Mouse (Mus musculus) lung, postnatal 10 days (tissue): ENCODE results near the gene Pias3.
"Not testable (repeated sequence)": the region's sequence is repeated elsewhere in the genome, so short reads cannot be mapped to it uniquely, and the experiment has no call there.

Source experiments
- DNase-seq: peaks from one replicate; pipeline ENCODE4 v3.0.0; 2021

Pias3 gene

DNA sequence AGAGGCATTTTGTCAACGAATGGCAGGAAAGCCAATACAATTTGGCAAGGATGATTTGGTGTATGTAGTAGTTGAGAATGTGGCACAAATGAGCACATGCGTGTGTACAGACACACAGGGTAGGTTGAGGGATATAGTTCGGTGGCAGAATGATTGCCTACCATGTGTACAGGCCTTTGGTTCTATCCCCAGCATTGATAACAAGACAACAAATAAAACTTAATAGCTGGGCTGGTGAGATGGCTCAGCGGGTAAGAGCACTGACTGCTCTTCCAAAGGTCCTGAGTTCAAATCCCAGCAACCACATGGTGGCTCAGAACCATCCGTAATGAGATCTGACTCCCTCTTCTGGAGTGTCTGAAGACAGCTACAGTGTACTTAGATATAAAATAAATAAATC is 10.1 kb upstream of the Pias3 start:
- DNase-seq = not testable (repeated sequence)

- DNase-seq = no peak
Observed at GRCm38 (mm10) chr3:96688854-96689253, 7.3 kb upstream of the Pias3 start.

GRCm38 (mm10) chr3:96690298-96690697 is 5.9 kb upstream of the Pias3 start:
- DNase-seq = no peak

DNA sequence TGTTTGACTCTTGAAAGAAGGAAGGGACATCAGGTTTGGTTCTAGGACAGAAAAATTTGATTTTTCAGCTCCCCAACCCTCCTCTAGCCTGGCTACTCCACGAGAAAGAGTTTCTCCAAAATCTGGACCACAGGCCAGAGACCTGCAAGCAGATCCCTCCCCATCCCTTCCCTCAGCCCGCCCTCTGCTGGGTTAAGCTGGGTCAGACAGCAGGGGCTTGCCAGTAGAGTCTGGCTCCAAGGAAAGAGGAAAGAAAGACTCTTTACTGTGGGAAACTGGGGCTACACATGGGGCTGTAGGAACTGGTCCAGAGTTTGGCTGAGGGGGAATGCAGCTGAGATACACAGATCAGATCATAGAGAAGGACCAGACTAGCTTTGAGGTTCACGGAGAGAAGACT is 3.7 kb upstream of the Pias3 start:
- DNase-seq = peak; percentile 81

DNA sequence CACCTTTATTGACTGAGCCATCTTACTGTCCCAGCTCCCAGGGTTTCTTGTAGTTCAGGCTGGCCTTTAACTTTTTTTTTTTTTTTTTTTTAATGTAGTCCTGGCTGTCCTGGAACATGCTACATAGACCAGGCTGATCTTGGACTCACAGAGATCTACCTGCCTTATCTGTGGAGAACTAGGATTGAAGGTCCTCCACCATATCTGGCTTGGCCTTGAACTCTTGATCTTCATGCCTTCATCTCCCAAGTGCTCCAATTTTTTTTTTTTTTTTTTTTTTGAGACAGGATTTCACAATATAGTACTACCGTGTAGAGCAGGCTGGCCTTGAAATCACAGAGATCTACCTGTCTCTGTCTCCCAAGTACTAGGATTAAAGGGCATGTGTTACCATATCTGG is 2.6 kb upstream of the Pias3 start:
- no peak for DNase-seq

- peak; percentile 95 for DNase-seq
Observed at GRCm38 (mm10) chr3:96696766-96697732, 865 bp downstream of the Pias3 start.

GRCm38 (mm10) chr3:96698993-96699690 is 3.0 kb downstream of the Pias3 start:
- no peak for DNase-seq

DNA sequence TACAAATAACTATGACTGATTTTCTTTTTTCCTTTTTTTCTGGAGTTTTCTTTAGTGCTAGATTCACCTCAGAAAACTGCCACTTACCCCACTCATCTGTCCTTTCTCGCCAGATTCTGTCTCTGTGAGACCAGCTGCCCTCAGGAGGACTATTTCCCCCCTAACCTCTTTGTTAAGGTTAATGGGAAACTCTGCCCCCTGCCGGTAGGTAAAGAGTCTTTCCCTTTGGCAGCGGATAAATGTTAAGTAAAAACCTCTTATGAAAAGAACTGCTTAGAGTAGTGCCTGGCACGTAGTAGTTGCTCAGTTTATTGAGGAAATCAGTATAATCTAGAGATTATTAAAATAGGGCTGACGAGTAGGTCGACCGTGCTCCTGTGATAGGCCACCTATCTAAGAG is 4.2 kb downstream of the Pias3 start:
- peak; percentile 46 for DNase-seq

GRCm38 (mm10) chr3:96701003-96701402 is 4.8 kb downstream of the Pias3 start:
- DNase-seq = no peak

DNA sequence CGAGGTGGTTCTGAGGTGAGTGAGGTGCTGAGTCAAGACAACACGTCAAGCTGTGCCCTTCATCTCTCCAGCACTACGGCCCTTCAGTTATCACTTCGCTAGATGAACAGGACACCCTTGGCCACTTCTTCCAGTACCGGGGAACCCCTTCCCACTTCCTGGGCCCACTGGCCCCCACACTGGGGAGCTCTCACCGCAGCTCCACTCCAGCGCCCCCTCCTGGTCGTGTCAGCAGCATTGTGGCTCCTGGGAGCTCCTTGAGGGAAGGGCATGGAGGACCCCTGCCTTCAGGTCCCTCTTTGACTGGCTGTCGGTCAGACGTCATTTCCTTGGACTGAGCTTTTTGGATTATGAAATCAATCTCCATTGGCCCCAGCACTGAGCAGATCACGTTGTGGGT is 8.6 kb downstream of the Pias3 start:
- DNase-seq = peak; percentile 41

DNA sequence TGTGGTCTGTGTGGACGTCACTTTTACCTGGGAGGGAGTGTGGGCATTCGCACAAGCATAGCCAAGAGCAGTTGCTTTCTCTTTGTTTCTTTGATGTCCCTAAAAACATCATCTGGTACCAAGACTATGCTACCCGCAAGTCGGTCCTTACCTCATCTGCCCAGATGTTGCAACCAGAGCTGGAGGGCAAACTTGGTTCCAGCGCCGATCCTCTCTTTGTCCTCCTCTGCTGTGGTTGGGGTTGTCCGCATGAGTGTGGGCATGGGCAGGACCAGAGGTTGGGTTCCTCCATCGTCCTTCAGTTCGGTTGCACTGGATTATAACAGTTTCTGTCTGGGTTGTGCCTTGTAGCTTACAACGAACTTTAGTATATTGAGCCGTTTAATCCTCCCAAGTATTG is 10.0 kb downstream of the Pias3 start:
- no peak for DNase-seq

DNA sequence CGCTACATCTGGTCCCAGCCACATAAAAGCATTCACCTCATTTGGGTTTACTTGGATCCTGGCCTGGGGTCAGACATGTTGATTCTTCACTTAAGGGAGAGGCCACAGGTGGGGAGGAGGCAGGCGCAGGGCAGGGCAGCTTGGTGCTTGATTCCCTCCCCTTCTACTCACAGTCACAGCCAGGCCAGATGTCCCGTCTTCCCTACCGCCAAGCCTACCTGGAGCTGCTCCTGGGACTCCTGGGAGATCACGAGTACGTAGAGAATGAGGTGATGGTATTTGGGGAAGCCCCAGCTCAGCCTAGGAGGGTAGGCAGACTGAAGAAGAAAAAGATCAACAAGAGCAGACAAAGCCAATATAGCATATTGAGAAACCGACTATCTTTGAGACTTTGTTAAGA is 10.8 kb downstream of the Pias3 start:
- no peak for DNase-seq

DNA sequence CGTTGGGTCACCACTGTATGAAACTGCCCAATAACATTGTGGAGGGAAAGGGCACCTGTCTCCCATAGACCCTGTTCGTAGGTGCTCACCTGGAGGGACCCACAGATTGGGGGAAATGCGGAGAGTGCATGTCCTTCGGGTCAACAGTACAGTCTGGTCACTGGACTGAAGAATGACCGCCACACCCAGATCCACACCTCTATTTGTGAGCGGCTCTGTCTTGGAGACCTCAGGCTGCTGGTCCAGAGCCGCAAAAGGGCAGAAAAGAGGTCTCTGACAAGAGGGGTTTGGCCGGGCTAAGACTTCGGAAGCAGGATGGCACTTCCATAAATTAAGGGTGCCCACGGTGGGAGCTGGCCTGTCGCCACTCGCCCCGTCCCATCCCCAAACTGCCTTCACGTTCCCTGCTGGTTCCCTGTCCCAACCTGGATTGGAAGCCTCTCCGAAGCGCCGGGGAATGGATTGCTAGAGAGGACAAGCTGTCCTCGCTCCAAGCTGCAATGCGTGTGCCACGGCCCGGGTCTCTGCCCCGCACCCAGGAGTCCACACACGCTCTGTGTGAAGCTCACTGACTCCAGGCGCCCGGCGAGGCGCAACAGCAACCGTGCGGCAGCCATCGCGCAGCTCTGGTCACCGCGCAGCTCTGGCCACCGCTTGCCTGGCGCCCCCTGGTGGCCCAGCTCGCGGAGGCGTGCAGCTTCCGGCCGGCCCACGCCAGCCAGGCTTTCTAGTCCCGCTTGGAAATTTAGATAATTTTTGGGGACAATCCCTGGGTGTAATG is 11.9 kb downstream of the Pias3 start, which contains the start of gene Nudt17:
Gene Nudt17 (minus strand): TSS at position 660 of the 781 bp plus-strand sequence.
- peak; percentile 86 for DNase-seq

DNA sequence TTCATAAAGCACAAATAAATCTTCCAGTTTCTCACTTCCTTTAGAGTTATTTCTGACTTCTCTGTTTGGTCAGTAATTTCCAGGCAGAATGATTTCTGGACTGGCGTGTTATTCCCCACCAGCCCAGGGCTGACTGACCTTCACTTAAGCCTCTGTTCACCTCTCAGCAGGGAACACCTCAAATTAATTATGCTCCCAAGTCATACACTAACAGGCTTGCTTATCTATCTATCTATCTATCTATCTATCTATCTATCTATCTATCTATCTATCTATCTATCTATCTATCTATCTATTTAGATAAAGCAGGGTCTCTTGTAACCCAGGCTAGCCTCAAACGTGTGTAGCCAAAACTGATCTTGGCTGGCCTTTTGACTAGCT is 12.5 kb downstream of the Pias3 start:
- DNase-seq = no peak

- no peak for DNase-seq
Observed at GRCm38 (mm10) chr3:96714286-96714685, 18.1 kb downstream of the Pias3 start.

DNA sequence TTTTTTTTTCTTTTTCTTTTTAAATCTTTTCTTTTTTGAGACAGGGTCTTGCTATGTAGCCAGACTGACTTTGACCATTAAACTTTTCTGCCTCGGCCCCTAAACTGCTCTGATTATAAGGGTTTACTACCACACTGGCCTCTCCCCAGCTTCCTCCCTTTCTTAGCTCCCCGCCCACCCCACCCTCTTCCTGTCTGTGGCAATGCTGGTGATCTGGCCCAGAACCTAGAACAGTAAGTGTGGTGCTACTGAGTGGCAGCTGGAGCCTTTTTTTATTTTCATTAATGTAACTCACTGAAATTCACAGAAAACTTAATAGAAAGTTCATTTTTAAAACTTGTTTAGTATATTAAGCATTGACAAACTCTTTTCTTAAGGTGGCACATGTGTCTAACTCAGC is 19.7 kb downstream of the Pias3 start:
- DNase-seq = no peak

- DNase-seq = peak; percentile 66
Observed at GRCm38 (mm10) chr3:96719173-96719572, 23.0 kb downstream of the Pias3 start.

DNA sequence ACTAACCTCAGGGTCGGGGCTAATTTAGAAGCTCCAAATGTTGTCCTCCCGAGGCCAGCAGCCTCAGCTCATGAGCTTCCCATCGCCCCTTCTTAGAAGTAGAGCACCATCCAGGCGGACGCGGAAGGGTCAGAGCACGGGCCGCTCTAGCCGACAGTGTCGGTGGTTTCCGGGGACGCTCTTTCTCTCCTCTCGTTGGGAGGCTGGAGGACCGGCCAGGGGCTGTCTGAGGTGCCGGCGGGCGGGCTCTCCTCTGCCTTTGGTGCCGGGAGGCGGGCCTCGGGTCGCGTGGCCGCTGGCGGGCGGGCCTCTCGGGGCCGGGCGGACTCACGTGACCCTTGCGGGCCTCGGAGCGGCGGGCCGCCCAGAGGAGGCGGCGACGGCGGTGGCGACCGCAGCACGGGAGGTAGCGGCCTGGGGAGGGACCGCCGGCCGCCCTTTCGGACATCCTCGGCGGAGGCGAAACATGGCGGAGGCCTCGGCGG is 31.2 kb downstream of the Pias3 start, which contains the start of the genes Polr3c and Rnf115:
Gene Polr3c (minus strand): TSS at position 286 of the 485 bp plus-strand sequence.
Gene Rnf115 (plus strand): TSS at position 322 of the 485 bp plus-strand sequence.
- DNase-seq = peak; percentile 98

- no peak for DNase-seq
Observed at GRCm38 (mm10) chr3:96727828-96728633, 31.8 kb downstream of the Pias3 start.

- no peak for DNase-seq
Observed at GRCm38 (mm10) chr3:96728634-96729402, 32.6 kb downstream of the Pias3 start.

- no peak for DNase-seq
Observed at GRCm38 (mm10) chr3:96729403-96729784, 33.2 kb downstream of the Pias3 start.
